Mouse (Mus musculus): ENCODE measurements around the gene Pdgfd. TPM values are rescaled to one million over a fixed set of nuclear protein-coding genes. Genes with fewer than 3 reads are reported as not detected.
"Not testable (repeated sequence)": the region's sequence is repeated elsewhere in the genome, so short reads cannot be mapped to it uniquely, and the experiment has no call there.

Gene Pdgfd
- 0.65 and 0.71 TPM in 2 replicates for polyA plus RNA-seq (2015; fragmentation: Nextera tagmentation; extraction: Ambion mirVana)

DNA sequence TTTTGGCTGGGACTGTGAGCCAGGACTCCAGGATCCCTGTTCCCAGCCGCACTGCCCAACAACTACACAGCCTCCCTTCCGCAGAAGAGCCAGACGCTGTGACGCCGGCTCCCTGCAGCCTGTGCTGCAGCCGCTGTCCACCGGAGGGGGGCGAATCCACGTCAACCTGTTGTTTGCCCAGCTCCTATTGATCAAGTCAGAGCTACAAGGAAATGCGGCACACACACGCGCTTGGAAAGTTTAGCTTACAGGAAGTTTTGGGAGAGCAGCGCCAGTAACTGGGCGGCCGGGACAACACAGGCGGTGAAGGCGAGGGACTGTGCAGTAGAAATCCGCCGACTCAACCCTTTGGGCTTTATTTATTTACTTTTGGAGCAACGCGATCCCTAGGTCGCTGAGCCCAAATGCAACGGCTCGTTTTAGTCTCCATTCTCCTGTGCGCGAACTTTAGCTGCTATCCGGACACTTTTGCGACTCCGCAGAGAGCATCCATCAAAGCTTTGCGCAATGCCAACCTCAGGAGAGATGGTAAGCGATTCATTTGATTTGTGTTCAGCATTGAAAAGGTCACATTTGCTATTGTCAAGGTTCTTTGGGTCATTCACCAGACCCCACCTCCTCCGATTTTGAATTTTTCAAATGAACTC, at the start of gene Pdgfd:
TSS of gene Pdgfd (plus strand) at position 194 of the 647 bp plus-strand sequence.
- 3% methylated on average over 32 of the region's 32 CpGs for WGBS (ENCODE audit: insufficient replicate concordance)
- Histone ChIP-seq H3K9ac (no peak within 1 kb of the TSS), H3K27me3 (no peaks in the 10 kb centered on the region)

DNA sequence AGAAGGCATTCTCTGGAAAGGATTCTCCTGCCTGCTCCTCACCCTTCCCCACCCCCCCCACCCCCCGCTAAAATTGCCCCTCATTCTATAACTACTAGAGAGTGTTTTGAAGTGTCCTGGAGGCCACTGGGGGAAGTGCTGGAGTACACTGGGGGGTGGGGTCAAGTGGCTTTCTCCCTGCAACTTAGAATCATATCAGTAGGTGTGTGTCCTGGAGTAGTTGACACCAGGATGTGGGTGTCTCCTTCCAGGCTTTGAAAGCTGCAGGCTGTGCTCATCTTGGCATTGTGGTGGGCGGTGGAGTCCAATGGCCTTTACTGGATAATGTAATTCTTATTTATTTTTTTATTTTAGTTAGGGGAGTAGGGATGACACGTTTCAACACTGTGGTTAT, 651 bp downstream of the Pdgfd start:
- H3K27me3 ChIP-seq, result no peaks in the 10 kb centered on the region
- peak overlapping the region; percentile 37 for H3K4me3 ChIP-seq (replicated peaks)
- ATAC-seq (ENCODE audit: low read depth) (peak; percentile 45; the same call in 1 of the 2 replicates), DNase-seq (no peak)
- H3K9me3 ChIP-seq (replicated peaks), result no peaks in the 10 kb centered on the region
- H3K9ac ChIP-seq, result no peak overlapping the region
- 0 out of 2 replicates have a peak, but pooled peaks cover 4% of the 10 kb centered on the region for H3K4me1 ChIP-seq (replicated peaks)
- 30% methylated on average over 3 of the region's 3 CpGs for WGBS (ENCODE audit: insufficient replicate concordance)
- H3K27ac ChIP-seq, result no peak overlapping the region
- peak overlapping the region; percentile 63 for H3K4me2 ChIP-seq
- H3K36me3 ChIP-seq, result no peaks in the 10 kb centered on the region

More for the DNA sequence above, at the start of gene Pdgfd:
- DNase-seq (no peak), ATAC-seq (ENCODE audit: low read depth) (peak; percentile 80)
- Histone ChIP-seq H3K4me2 (peak within 1 kb of the TSS; percentile 63), H3K4me1 (replicated peaks) (0 out of 2 replicates have a peak, but pooled peaks cover 4% of the 10 kb centered on the region), H3K4me3 (replicated peaks) (peak within 1 kb of the TSS; percentile 37), H3K9me3 (replicated peaks) (no peaks in the 10 kb centered on the region), H3K36me3 (no peaks in the 10 kb centered on the region), H3K27ac (no peak within 1 kb of the TSS)

DNA sequence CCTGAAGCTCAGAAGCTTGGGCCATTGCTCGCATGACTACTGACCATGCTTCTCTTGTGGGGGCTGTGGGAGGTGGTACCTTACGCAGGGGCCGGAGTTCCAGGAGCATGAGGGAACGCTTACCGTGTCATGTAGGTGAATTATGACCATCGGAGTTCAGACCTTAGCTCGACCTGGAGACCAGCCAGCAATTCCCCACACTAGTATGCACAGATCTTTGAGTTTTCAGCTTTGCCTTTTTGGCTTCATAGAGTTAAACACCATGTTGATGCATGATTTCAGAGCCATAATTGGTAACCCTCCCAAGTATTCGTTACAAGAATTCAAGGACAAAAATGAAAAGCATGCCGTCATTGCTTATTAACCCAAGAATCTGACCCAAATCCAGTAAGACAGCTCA, 2.6 kb downstream of the Pdgfd start:
- Histone ChIP-seq H3K27me3 (no peaks in the 10 kb centered on the region), H3K9me3 (replicated peaks) (no peaks in the 10 kb centered on the region), H3K27ac (no peak overlapping the region), H3K36me3 (no peaks in the 10 kb centered on the region), H3K4me3 (replicated peaks) (no peak overlapping the region), H3K4me1 (replicated peaks) (0 out of 2 replicates have a peak, but pooled peaks cover 4% of the 10 kb centered on the region), H3K4me2 (no peak overlapping the region), H3K9ac (no peak overlapping the region)
- WGBS (ENCODE audit: insufficient replicate concordance), result 78% methylated on average over 9 of the region's 9 CpGs
- DNase-seq (no peak), ATAC-seq (ENCODE audit: low read depth) (no peak)

DNA sequence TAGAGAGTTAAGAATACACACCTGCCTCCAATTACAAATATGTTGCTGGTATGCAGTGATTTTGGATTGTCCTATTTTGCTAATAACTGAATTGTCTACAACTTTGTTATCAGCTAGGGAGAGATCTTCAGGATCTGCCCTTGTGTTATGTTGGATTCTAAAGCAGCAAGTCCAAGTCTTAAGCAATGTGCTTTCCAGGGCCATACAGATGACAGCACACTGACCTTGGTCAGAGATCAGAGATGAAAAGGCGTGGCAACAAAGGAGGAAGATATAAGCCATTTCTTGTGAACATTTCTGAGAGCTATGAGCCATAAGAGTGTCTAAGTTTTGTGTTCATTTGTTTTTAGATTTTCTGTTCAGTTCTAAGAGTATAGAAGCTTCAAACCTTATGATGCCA, 4.9 kb downstream of the Pdgfd start:
- no peak for DNase-seq
- 50% methylated on average over 1 of the region's 1 CpGs for WGBS (ENCODE audit: insufficient replicate concordance)
- Histone ChIP-seq H3K9me3 (replicated peaks) (no peaks in the 10 kb centered on the region), H3K27me3 (no peaks in the 10 kb centered on the region), H3K4me3 (replicated peaks) (no peak overlapping the region), H3K9ac (no peak overlapping the region), H3K4me1 (replicated peaks) (0 out of 2 replicates have a peak, but pooled peaks cover under 1% of the 10 kb centered on the region), H3K36me3 (no peaks in the 10 kb centered on the region), H3K27ac (no peak overlapping the region), H3K4me2 (no peak overlapping the region)
- ATAC-seq (ENCODE audit: low read depth), result no peak

DNA sequence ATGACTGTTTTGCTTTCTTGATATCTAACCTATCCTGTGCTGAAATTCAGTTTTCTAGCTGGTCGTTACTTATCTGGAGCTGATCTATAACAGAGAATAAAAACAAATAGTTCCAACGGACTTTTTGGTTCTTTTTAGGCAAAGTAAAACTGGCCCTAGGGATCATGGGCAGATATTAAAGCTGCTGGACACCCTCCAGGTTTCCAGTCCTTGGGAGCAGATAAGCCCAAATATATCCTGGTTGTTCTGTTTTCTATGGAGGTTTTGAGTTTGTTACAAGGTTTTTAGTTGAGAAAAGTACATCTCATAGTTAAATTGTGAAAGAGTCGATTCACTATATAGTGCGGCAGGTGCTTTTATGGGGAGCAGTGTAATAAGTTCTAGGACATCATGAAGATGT, 7.3 kb downstream of the Pdgfd start:
- no peaks in the 10 kb centered on the region for H3K4me1 ChIP-seq (replicated peaks)
- no peak overlapping the region for H3K4me3 ChIP-seq (replicated peaks)
- ATAC-seq (ENCODE audit: low read depth) (no peak), DNase-seq (no peak)
- 63% methylated on average over 4 of the region's 4 CpGs for WGBS (ENCODE audit: insufficient replicate concordance)
- no peaks in the 10 kb centered on the region for H3K36me3 ChIP-seq
- no peak overlapping the region for H3K27ac ChIP-seq
- H3K4me2 ChIP-seq, result no peak overlapping the region
- H3K9ac ChIP-seq, result no peak overlapping the region
- no peaks in the 10 kb centered on the region for H3K27me3 ChIP-seq
- no peaks in the 10 kb centered on the region for H3K9me3 ChIP-seq (replicated peaks)

DNA sequence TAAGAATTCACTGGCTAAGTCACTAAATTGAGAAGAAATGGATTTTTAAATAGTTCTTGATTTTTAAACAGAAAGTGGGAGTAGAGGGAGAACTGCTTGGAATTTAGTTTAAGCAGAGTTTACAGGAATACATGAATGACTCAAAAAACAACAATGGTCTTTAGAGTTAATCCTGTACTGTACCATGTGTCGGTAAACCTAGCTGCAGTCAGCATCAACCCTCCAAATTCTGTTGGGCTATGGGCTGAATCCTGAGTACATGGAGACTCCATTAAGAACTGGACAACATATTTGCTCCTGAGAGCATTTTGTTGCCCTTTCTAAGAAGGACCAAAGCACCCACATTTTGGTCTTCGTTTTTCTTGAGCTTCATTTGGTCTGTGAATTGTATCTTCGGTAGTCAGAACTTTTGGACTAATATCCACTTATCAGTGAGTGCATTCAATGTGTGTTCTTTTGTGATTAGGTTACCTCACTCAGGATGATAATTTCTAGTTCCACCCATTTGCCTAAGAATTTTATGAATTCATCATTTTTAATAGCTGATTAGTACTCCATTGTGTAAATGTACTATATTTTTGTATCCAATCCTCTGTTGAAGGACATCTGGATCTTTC, 14.0 kb downstream of the Pdgfd start:
- Histone ChIP-seq H3K27me3 (no peaks in the 10 kb centered on the region), H3K4me2 (no peak overlapping the region), H3K27ac (no peak overlapping the region), H3K9me3 (replicated peaks) (no peaks in the 10 kb centered on the region), H3K36me3 (no peaks in the 10 kb centered on the region), H3K9ac (no peak overlapping the region), H3K4me1 (replicated peaks) (0 out of 2 replicates have a peak, but pooled peaks cover 2% of the 10 kb centered on the region), H3K4me3 (replicated peaks) (no peak overlapping the region)
- DNase-seq, result no peak
- peak; percentile 39; the same call in 1 of the 2 replicates for ATAC-seq (ENCODE audit: low read depth)
- WGBS (ENCODE audit: insufficient replicate concordance), result 51% methylated on average over 3 of the region's 3 CpGs

DNA sequence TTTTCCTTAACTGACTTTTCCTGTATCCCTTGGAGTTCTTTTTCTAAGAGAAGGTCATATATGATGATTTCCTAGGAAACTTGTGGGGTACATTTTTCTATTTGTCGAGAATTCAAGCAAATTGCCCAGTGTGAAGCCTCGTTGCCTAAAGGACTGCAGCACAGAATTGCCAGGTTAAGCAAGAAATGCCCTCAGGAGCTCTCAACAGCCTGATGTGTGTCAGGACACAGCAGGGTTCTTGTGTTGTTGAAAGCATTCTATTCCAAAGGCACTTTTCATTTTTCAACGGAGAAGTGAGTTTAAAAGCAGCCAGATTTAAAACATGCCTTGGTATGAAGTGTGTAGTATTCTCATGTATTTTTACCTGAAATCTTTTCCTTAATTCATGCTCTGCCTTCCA, 19.6 kb downstream of the Pdgfd start:
- ATAC-seq (ENCODE audit: low read depth) (no peak), DNase-seq (no peak)
- no peak overlapping the region for H3K9ac ChIP-seq
- no peaks in the 10 kb centered on the region for H3K4me1 ChIP-seq (replicated peaks)
- no peaks in the 10 kb centered on the region for H3K9me3 ChIP-seq (replicated peaks)
- no peaks in the 10 kb centered on the region for H3K27me3 ChIP-seq
- H3K4me2 ChIP-seq, result no peak overlapping the region
- H3K27ac ChIP-seq, result no peak overlapping the region
- no peaks in the 10 kb centered on the region for H3K36me3 ChIP-seq
- H3K4me3 ChIP-seq (replicated peaks), result no peak overlapping the region
- WGBS (ENCODE audit: insufficient replicate concordance), result 62% methylated on average over 3 of the region's 3 CpGs

DNA sequence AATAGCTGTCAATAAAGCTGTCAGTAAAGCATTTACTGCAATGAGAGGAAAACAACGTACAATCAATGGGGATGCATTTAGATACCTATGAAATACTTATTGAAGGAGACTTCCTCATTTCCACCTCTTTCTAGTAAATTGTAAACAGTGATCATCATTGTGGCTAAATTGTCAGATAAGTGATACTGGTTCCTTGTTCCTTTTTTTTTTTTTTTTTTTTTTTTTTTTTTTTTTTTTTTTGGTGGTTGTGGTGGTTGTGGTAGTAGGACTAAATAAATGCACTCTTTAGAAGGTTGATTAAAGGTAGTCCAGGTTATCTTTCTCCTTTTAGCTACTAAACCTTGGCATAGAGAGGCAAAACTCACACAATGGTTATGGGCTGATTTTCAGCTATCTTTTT, 25.0 kb downstream of the Pdgfd start:
- WGBS (ENCODE audit: insufficient replicate concordance), result 53% methylated on average over 1 of the region's 1 CpGs
- no peak overlapping the region for H3K4me3 ChIP-seq (replicated peaks)
- H3K36me3 ChIP-seq, result no peaks in the 10 kb centered on the region
- no peaks in the 10 kb centered on the region for H3K9me3 ChIP-seq (replicated peaks)
- DNase-seq (no peak), ATAC-seq (ENCODE audit: low read depth) (no peak)
- no peak overlapping the region for H3K27ac ChIP-seq
- no peaks in the 10 kb centered on the region for H3K27me3 ChIP-seq
- H3K4me1 ChIP-seq (replicated peaks), result no peaks in the 10 kb centered on the region
- H3K4me2 ChIP-seq, result no peak overlapping the region
- no peak overlapping the region for H3K9ac ChIP-seq

DNA sequence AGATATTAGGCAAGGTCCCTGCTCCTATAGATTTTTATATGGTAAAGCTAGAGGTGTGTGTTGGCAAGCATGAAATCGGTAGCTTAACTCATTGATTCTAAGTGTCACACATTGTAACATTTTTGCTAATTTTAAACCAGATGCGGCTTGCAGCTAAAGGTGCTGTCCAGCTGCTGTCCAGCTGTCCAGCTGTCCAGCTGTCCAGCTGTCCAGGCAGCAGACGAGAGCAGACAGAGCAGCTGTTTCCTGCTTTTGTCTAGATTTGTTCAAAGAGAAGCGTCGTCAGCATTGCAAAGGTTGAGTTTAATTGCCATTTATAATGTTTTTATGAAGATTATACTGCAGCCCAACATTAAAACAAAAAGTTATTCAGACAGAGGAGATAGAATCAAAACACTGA, 44.5 kb downstream of the Pdgfd start:
- H3K27me3 ChIP-seq, result no peaks in the 10 kb centered on the region
- H3K27ac ChIP-seq, result no peak overlapping the region
- no peaks in the 10 kb centered on the region for H3K4me1 ChIP-seq (replicated peaks)
- WGBS (ENCODE audit: insufficient replicate concordance), result 54% methylated on average over 5 of the region's 5 CpGs
- no peak overlapping the region for H3K9ac ChIP-seq
- H3K4me3 ChIP-seq (replicated peaks), result no peak overlapping the region
- no peak for ATAC-seq (ENCODE audit: low read depth)
- H3K4me2 ChIP-seq, result no peak overlapping the region
- no peak for DNase-seq
- H3K9me3 ChIP-seq (replicated peaks), result no peaks in the 10 kb centered on the region
- no peaks in the 10 kb centered on the region for H3K36me3 ChIP-seq

DNA sequence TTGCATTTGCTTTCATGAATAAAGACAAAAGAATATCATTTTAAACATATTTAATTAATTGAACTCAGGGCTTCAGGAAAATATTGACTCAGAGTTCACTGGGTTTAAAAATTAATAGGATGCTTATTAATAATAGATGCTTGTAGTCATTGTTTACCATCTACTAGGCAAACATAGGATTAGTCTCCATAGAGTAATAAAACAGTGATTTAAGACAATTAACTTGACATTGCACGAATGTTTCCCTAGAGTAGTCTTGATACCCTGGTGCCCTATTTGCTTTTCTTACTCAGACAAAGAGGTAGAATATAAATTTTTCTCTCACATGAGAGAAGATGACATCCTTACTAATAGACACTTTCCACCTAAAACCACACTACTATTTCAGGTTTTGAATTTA, 49.1 kb downstream of the Pdgfd start:
- WGBS (ENCODE audit: insufficient replicate concordance), result 46% methylated on average over 1 of the region's 1 CpGs
- DNase-seq, result no peak
- Histone ChIP-seq H3K4me1 (replicated peaks) (no peaks in the 10 kb centered on the region), H3K27me3 (no peaks in the 10 kb centered on the region), H3K9ac (no peak overlapping the region), H3K4me2 (no peak overlapping the region), H3K4me3 (replicated peaks) (no peak overlapping the region), H3K27ac (no peak overlapping the region), H3K9me3 (replicated peaks) (no peaks in the 10 kb centered on the region), H3K36me3 (no peaks in the 10 kb centered on the region)
- ATAC-seq (ENCODE audit: low read depth), result no peak

DNA sequence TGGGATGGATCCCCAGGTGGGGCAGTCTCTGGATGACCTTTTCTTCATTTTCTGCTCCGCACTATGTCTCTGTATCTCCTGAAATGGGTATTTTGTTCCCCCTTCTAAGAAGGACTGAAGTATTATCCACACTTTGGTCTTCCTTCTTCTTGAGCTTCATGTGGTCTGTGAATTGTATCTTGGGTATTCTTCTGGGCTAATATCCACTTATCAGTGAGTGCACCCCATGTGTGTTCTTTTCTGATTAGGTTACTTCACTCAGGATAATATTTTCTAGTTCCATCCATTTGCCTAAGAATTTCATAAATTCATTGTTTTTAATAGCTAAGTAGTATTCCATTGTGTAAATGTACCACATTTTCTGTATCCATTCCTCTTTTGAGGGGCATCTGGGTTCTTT, 67.6 kb downstream of the Pdgfd start:
- not testable (repeated sequence) for H3K9me3 ChIP-seq (replicated peaks); H3K4me1 ChIP-seq (replicated peaks); H3K27ac ChIP-seq; H3K27me3 ChIP-seq; H3K9ac ChIP-seq; H3K4me3 ChIP-seq (replicated peaks); H3K36me3 ChIP-seq; DNase-seq
- peak; percentile 79 for ATAC-seq (ENCODE audit: low read depth)
- WGBS (ENCODE audit: insufficient replicate concordance), result 35% methylated on average over 1 of the region's 1 CpGs
- H3K4me2 ChIP-seq, result 0 out of 2 replicates have a peak overlapping the region, but pooled peaks have one; percentile 12

DNA sequence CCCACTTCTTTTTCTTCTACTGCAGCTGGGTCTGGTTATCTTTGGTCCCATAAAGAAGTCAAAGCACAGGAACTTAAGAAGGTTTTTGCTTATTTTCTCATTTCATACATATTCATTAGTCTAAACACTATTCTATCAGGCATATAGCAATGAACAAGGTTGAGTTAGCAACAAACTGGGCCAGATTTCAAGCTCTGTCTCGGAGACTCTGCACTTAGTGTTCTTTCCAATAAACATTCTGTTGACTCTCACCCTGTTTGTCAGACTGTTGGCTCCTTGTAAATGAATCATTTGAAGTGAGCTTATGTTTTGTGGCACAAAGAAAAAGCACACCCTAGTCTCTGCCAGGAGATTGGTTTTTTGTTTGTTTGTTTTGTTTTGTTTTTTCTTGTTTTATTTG, 81.9 kb downstream of the Pdgfd start:
- Histone ChIP-seq H3K9ac (no peak overlapping the region), H3K4me3 (replicated peaks) (no peak overlapping the region), H3K27ac (no peak overlapping the region), H3K36me3 (no peaks in the 10 kb centered on the region), H3K9me3 (replicated peaks) (no peaks in the 10 kb centered on the region), H3K4me2 (no peak overlapping the region), H3K4me1 (replicated peaks) (no peaks in the 10 kb centered on the region), H3K27me3 (no peaks in the 10 kb centered on the region)
- WGBS (ENCODE audit: insufficient replicate concordance), result 57% methylated on average over 1 of the region's 1 CpGs
- ATAC-seq (ENCODE audit: low read depth), result no peak
- no peak for DNase-seq
